Mouse (Mus musculus) kidney, postnatal 25 days (tissue): ENCODE measurements around the gene Olfr1505.

Source experiments
- DNase-seq, 2 experiments: peaks; one replicate each; pipeline ENCODE4 v3.0.0; 2021; ENCODE audit warnings: mixed read lengths in 2 of 2

Olfr1505 gene

DNA sequence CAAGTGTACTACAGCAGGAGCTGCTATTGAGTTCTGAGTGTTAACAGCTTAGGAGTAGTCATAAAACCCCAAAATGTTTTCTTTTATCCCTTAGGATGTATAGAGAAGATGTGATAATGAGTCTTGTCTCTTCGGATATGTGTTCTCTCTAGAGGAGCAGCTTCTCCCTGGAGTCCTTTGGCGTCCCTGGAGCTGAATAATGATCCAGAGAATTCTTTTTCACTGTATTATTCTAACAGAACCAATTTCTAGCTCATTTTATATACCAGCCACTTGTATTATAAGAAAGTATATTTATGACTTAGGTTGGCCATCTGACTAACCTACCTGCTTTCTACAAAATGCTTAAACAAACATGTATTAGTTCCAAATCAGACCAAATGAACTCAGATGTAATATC, at the start of gene Olfr1505:
Gene Olfr1505 (plus strand): TSS at position 301 of the 400 bp plus-strand sequence.
- no peak for DNase-seq

DNA sequence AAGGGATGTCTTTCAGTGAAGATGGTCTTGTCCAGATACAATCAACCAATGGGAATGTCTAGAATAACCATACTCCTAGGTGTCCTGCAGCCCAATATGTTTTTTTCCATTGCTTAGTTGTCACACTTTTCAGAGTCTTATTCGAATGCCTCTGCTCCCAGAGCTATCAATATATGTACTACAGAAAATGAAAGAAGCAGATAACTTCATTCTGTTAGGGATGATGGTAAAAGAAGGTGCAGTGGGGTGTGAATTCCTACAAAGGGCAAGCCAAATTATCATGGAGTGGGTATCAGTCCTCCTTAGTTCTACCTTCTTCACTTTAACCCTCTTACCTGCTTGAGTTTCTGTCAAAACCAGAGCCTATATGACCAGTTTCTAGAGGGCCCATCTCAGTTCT, 15.5 kb upstream of the Olfr1505 start, which contains the start of gene Olfr1504:
Gene Olfr1504 (minus strand): TSS at position 101 of the 400 bp plus-strand sequence.
- no peak for DNase-seq
